Mouse (Mus musculus) mouse embryonic stem cell (cell line): Measurements from ENCODE around the gene Wdr59.

ENCODE experiments used
- in situ Hi-C, 2 experiments: fragments of 300-500 bp; cut with MboI; formaldehyde crosslinking; loops; 1 replicate in 1 of 2; 3 replicates in 1 of 2; pipeline ENCODE4 v1.14.3; 2019 to 2020; ENCODE audit warnings: low sequenced_read_pairs in 2 of 2, low pct_unique_long_range_greater_than_20kb in 1 of 2, mixed read lengths in 1 of 2; ENCODE audit not compliant: unreplicated experiment in 1 of 2

Gene Wdr59

DNA sequence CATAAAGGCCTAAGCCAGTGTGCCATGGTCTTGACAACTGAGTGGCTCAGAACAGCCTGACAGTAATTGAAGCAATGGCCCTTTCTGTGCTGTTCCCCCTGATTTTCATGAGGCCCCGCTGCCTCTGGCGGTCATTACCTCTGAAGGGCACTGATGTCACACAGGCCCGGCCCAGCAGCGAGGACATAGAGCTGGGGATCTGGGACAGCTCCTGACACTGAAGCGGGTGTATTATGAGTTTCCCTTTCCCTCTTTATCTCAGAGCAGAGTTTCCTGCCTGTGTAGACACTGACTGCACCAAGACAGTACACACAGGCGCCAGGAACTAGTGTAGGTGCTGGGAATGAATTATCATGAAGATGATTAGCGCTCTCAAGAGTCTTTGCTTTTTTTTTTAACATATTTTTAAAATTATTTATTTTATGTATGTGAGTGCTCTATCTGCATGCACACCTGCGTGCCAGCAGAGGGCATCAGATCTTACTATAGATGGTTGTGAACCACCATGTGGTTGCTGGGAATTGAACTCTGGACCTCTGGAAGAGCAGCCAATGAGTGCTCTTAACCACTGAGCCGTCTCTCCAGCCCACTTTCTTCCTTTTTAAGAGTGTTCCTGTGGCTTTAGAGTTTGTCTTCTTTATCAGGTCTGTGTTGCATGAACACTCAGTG, 22.0 kb upstream of the Wdr59 start:
- in situ Hi-C loops: no loop called here

DNA sequence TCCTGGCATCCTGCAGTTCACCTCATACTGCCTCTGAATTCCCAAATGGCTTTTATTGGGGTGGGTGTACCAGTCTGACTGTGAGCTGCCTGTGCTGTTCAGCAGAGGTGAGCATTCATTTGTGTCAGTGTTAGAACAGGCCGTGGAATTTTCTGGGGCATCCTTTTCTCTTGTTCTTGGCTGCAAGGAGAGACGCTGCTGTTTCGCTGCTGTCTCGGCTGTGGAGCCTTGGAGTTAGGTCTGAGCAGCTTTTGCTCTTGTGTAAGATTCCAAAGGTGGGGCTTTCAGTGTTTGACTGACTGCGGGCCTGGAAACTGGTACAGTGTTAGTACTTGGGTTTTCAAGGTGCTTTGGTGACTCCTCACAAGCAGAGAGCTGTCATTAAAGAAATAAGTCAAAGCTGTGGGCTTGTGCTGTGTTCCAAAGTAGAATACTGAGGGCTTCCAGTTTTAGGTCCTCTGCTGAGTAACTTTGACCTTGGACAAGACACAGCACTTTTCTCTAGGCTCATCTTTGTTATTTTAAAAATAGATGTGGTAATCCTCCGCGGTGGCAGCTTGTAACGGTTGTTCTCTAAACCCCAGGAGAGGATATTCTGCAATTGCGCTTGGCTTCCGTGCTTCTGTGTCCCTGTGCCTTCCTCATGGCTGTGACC, 17.7 kb upstream of the Wdr59 start:
- in situ Hi-C loops: no loop called here

DNA sequence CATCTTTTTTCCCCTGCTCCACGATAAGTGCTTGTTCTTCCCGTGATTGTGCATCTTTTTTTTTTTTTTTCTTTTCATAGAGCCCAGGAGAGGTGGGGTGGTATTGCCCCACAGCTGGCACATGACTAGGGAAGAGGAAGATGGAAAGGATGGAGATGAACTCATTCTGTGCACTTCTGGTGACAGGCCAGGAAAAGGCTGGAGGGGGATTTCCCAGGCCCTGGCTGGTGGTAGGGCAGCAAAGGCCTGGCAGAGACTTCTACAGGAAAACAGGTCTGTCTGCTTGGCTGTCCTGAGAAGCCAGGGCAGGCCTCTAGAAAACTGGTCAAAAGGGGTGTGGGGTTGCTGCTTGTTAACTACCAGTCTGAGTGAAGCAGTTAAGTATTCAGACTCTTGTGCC, 16.3 kb upstream of the Wdr59 start:
- in situ Hi-C loops: no loop called here

DNA sequence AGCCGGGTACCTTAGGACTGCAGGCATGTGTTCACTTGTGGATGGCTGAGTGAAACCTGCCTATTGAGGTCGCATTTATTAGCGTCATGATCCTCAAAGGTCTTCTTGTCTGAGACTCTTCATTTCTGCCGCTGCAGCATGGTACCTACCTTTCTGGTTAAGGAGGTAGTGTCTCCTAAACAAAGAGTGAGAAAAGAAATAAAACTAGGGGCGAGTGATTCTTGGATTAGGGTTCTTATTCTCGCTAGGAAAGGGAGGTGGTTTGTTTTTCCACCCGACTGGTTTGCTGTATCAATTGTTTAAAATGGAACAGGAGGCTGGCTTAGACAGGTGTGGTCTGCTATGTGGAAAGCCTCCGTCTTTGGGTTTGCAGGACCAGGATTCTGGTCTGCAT, 15.9 kb upstream of the Wdr59 start:
- in situ Hi-C loops: no loop called here

DNA sequence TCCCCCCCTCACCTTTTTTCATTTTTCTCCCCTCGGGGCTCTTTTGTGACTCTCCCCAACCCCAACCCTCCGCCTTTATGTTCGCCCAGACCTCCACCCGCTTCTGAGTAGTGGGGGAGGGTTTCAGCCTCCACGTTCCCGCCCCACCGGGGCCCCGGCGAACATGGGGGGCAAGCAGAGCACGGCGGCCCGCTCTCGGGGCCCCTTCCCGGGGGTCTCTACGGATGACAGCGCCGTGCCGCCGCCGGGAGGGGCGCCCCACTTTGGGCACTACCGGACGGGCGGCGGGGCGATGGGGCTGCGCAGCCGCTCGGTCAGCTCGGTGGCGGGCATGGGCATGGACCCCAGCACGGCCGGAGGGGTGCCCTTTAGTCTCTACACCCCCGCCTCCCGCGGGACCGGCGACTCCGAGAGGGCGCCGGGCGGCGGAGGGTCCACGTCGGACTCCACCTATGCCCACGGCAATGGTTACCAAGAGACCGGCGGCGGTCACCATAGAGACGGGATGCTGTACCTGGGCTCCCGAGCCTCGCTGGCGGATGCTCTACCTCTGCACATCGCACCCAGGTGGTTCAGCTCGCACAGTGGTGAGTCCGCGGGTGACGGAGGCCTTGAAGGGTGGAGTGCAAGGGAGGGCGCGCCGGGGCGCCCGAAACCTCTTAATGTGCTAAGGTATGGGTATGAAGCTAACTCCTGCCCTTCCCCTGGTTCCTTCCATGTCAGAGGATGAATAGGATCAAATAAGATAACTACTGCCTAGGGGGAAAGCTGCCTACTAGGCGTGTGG, 15.3 kb upstream of the Wdr59 start:
- in situ Hi-C loops: no loop called here

DNA sequence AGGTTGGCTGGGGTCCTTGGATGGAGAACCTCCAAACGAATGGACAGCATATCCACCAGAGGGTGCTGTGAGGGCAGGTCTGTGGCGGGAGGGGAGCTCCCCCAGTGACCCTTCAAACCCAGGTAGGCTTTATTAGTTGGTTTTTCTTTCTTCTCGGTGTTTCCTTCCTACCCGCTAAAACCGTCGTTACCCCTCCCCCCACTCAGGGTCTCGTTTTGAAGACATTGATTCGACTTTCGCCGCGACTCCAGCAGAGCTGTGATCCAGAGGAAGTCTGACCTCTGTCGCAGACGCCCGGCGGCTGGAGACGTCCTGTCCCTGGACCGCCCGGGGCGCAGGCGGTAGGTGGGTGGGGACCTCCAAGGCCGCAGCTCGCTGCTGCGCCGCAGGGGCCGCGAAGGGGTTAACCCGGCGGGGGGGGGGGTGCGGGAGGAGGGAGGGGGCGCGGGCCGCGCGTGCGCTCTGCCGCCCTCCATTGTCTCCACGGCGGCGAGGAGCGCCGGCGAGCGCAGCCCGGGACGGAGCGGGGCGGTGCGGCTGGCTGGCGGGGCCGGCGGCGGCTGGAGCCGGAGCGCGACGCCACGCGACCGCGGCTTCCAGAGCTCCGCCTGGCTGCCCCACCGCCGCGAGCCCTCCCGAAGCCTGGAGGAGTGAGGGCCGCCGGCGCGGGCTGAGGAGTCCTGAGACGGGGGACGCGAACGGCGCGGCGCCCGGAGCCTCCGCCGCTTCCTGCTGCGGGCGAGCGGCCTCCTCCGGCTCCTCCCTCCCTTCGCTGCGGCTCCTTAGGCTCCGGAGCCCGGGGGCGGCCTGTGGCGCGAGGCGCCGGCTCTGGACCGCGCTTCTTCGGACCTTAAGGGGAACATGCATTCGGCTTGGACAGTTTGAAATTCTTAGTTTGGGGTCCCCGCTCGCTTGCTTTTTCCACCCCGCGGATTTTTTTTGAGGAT, 14.4 kb upstream of the Wdr59 start, which contains the start of gene Znrf1:
Gene Znrf1, plus strand, starts transcription at position 67 of the 947 bp plus-strand sequence.
- in situ Hi-C loops: no loop called here

DNA sequence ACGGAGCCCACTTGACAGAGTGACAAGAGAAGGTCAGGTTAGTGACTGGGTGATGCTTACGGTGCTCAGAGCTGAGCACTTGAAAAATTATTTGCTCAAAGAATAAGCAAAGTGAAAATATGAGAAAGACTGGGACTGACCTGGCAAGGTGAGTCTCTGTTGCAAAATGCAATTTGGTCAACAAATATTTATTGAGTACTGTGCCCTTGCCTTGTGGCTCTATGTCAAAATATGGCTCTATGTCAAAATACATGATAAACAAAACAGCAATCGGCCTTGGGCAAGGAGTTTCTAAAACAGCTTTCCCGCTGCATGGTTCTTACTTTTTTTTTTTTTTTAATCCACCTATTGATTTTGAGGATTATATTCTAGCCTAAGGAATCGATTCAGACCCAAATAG, 13.6 kb upstream of the Wdr59 start:
- in situ Hi-C loops: no loop called here

DNA sequence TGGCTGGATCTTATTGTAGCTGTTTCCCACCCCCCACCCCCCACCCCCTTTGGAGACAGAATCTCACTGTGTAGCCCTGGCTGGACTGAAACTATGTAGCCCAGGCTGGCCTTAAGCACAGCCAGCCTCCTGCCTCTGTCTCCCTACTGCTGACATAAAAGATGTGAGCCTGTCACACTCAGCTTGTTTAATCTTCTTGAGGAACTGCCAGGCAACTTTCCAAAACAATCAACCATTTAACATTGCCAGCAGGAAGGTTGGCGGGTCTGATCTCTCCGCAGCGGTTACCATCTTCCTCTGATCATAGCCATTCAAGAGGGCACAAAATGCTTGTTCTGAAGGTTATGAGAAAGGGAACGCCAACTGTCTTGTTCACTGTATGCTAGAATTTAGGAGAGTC, 11.6 kb upstream of the Wdr59 start:
- in situ Hi-C loops: no loop called here

DNA sequence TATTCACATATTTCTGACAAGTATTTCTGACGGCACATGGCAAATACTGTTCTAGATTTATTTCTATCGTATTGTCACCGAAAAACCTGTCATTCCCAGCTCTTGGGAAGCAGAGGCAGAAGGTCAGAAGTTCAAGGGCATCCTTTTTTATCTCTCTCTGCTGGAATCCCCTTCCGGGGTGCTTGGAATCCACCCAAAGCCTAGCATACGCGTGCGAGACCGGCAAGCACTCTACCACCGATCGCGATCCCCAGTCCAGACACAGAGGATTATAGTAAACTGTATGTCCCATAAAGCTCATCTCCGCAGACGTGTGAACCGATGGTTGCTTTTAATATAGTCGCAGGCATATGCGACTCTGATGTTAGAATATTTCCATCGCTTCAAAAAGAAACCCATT, 9.7 kb upstream of the Wdr59 start:
- in situ Hi-C loops: no loop called here

DNA sequence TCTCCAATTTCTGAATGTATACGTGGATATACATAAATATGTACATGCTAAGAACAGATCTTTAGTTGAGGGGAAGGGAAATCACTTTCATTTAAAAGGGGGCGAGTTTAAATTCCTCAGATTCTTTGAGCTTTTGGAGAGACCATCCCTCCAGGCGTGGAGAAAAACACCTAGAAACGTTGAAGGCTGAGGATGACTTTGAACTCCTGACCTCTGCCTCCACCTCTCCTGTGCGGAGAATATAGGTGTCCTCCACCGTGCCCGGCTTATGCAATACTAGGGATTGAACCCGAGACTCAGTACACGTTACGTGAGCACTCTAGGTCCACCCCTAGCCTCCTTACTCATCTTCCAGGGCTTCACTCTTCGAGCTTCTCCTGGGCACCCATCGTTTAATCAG, 9.3 kb upstream of the Wdr59 start:
- in situ Hi-C loops: no loop called here

DNA sequence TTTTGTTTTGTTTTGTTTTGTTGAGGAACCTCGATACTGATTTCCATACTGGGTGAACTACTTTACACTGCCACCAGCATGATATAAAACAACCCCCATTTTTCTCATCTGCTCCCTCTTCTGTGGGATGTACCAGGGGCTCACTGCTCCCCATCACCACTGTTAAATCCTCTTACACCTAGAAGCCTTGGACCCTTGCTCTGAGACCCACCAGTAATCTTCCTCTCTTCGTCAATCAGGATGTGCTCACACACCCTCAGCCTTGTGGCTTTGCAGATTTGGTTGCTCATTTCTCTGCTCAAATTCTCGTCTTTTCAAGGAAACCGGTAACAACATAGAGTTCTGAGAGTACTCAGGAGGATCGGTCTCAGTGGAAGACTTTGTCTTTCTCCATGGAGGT, 6.2 kb upstream of the Wdr59 start:
- in situ Hi-C loops: no loop called here

DNA sequence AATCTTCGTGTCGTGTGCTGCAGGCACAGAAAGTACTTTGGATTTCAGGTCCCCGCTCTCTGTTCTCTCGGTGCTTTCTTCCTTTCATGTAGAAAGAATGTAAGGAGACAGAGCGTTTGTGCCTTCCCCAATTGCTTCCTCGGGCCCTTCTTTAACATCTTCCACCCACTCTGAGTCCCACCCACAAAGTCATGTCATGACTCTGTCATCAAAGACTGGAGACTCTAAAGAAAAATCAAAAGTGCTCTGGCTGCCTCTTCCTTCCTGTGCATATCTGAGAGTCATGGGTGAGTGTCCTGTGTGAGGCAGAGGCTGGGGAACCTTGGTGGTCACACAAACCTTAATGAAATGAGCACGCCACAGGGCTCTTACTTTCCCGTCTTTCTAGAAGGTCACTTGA, 5.3 kb upstream of the Wdr59 start:
- in situ Hi-C loops: no loop called here

DNA sequence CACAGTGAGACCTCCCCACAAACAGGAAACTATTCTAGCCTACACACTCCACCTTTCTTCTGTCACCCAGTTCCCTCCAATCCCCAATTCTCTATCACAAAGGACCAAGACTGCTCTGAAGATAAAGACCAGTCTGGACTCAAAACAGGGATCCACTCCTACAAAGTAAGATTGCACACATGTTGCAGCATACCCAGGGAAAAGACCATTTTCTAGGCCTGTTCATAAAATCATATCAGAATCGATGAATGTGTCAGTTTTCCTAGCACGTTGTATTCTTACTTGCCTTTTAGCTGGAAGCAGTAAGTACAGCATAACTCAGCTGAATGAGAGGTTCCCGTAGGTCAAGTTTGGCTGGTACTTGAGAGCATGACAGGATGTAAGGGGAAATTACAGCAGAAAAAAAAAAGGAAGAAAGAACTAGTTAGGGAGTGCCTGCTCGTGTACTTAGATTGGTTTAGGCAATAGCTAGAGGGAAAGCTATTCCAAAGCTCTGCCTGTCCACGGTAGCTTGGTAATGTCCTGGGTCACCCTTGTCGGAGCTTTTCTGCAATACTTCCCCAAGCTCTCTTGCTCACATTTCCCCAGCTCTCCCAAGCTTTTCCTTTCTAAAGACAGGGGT, 4.6 kb upstream of the Wdr59 start:
- in situ Hi-C loops: no loop called here

DNA sequence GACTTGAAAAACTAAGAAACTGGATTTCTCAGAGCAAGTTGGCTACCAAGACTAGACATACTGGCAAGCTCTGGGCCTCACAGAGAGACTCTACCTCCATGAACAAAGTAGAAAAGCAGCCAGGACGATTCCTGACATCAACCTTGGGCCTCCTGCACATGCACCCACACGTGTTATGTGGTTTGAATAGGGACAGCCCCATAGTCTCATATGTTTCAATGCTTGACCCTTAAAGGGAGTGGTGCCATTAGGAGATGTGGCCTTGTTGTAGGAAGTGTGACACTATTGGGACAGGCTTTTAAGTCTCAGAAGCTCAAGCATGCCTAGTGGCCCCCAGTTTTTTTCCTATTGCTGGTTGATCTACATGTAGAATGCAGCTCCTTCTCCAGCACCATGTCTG, 4.4 kb downstream of the Wdr59 start:
- in situ Hi-C loops: no loop called here

DNA sequence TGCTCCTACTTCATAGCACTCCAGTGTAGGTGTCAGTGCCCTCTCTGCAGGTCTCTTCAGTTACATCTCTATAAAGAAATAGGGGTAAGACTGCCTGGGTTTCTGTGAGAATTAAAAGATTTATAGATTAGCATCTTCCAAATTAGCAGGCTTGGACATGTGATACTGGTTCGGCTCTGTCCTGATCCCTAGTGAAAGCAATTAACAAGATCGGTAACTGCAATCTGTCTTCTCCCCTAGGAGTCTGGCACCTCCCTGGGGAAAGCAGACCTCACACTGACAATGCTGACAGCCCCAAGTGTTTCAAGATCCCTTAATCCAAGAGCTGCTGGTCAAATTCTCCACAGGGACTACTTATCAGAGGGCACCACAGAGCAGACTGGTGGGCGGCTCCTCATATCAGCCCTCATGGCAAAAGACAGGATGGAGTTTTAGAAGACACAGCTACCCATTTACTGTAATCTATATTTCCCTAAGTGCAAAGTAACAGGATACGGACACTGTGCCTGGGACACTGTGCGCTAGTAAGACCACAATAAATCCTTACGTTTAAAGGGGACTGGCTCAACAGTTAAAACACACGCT, 5.3 kb downstream of the Wdr59 start:
- in situ Hi-C loops: no loop called here

DNA sequence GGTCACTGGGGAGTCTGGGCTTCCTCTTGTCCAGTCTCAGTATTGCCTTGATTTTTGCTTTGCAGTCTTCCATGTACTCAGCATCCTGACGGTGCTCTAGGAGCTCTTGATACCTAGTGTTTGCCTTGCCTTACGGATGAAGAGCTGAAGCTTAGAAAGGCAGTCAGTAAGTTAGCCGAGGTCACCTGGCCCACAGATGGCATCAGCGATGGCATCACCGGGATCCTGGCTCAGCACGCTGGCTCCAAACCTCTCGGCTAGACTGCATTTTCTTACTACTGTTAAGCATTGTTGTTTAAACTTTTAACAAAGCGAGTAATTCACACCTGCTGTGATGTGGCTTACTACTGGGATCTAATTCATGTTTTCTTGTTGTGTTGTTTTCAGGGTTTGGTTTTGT, 8.4 kb downstream of the Wdr59 start:
- in situ Hi-C loops: no loop called here

DNA sequence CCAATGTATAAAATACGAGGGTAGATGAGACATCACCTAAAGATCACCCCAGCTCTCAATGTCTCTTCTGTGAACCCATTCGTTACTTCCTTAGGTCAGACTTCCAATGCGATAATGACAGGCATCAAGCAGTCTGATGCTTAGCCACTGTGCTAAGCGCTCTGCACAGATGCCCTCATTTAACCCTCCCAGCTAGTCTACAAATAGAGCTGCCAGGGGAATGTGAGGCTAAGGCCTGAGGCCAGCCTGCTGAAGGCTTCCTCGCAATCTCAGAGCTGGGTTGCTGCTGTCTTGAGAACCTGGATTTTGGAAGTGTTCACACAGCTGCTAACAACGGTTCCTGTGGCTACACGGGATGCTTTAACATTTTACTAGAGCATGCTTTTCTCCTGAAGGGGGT, 9.0 kb downstream of the Wdr59 start:
- in situ Hi-C loops: no loop called here

DNA sequence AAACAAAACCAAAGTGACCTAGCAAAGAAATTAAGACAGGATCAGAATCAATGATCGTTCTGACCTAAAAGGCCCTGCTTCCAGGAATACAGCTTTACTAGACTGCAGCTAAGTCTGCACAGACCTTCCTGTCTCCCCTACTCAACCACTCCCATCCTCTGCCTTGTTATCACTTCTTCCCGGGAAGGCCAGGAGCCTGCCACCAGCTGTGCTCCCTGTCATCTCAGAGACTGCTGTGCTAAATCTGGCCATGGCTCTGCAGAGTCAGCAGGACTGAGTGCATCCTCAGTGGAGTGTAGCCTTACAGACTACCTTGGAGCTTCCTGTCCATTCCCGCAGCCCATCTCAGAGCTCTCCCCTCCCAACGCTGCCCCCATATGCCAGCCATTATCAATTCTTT, 11.5 kb downstream of the Wdr59 start:
- in situ Hi-C loops: no loop called here
